Mouse (Mus musculus) spleen, embryonic (tissue): Measurements from ENCODE around the gene Smad1.

Experiments
- CTCF ChIA-PET: fragments of 350-600 bp; sonication (Branson Sonifier 250); formaldehyde crosslinking; loops from one replicate; lab custom pipeline; 2022; lab: Charles Lee

The Smad1 gene

GRCm38 (mm10) chr8:79384276-79385271 lies 14.7 kb downstream of the Smad1 start:
- CTCF ChIA-PET = no interaction called here

DNA sequence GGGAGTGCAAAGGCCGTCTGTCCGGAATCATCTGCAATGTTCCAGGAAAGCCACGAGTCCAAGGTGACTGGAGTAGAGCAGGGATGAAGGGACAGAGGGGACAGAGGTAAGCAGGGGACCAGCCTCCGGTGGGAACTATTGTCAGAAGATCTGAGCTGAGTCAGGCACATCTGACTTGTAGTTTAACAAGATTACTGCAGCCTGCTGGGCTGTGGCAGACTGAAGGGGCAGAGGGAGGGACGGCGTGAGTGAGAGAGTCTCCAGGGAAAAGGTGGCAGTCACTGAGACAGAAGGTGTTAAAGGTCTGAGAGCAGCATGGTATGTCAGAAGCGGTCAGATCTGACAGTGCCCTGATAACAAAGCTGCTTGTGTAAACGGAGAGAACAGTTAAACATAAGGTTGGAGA lies 16.5 kb downstream of the Smad1 start:
- CTCF ChIA-PET = no interaction called here

- CTCF ChIA-PET = interaction anchor here (0.6 kb wide), 1 partner anchor 10 kb away, joined by 6 read pairs; no protein-coding TSS in a partner anchor
Observed at GRCm38 (mm10) chr8:79381771-79382170, 17.5 kb downstream of the Smad1 start.

DNA sequence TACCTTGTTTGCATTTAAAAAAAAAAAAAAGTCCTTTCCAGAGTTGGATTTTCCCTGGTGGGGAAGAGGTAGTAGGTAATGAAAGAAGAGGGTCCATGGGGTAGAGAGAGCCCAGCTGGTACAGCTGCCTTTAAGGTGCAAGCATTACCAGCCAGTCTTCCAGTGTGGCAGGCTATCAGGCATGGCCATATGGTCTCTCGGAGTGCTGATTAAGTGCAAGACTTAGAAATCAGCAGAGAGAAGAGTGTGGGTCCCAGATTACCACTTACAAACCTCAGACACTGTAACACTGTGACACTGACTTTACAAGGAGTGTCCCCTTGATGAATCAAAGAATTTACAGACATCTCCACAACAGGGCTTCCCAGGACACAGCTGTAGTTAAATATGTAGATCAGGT lies 18.9 kb downstream of the Smad1 start:
- CTCF ChIA-PET = no interaction called here

DNA sequence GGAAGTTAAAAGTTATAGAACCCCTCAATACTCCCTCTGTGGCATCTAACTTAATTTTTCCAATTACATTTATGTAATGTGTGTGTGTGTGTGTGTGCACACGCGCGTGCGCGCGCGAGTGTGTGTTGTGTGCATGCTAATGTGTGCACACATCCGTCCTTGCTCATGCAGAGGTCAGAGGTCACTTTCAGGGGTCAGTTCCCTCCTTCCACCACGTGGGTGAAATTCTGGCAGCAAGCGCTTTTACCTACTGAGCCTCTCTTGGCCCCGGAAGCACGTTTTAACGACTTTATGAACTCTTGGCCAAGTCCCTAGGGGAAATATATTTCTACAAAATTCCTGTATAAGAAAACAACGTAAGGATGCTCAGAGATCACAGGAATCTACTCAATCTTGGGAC lies 19.3 kb downstream of the Smad1 start:
- CTCF ChIA-PET = no interaction called here

DNA sequence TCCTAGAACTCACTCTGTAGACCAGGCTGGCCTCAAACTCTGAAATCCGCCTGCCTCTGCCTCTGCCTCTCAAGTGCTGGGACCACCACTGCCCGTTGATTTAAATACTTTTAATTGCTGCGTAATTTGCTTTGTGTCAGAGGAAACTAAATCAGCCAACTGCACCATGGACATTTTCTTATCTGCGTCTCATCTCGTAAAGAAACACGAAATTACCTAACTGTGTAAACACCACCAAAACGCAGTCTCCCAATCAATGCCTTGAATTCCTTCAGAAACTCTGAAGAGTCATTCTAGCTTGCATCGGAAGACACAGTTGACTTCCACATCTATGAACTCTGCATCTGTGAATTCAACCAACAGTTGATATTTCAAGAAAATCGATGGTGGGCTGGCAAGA lies 22.7 kb downstream of the Smad1 start:
- CTCF ChIA-PET = no interaction called here

DNA sequence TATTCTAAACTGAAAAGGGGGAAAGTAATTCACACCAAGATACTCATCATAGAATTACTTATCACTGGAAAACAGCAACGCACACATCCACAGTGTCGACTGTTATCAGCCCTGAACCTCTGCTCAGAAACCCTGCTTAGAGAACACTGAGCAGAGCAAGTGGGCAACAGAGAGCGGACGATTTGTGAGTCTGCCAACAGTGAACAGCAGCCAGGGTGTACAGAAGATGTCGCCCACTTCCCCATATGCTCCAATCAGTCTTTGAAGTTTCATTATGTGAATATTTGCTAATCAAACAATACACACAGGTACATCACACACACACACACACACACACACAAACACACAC lies 23.6 kb downstream of the Smad1 start:
- CTCF ChIA-PET = no interaction called here

GRCm38 (mm10) chr8:79375074-79375774 lies 24.1 kb downstream of the Smad1 start:
- CTCF ChIA-PET = no interaction called here

- CTCF ChIA-PET = no interaction called here
Observed at GRCm38 (mm10) chr8:79374410-79374809, 24.9 kb downstream of the Smad1 start.

DNA sequence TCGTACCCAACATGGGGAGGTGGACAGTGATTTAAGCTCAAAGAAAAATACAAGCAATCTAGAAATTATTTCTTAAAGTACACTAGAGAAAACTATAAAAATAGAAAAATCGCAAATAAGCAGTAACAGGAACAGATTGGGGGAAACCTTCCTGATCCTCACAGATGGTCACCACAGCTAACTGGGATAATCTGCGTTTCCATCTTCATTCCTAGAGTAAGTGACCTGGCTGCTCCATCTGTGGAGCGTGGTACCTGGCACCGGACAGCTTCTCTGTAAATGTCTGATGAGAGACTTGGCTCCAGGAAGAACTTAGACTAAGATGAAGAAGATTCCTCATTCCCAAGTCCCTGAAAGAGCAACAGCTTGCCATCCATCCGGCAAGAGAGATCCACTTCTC lies 25.8 kb downstream of the Smad1 start:
- CTCF ChIA-PET = no interaction called here

GRCm38 (mm10) chr8:79372960-79373359 lies 26.4 kb downstream of the Smad1 start:
- CTCF ChIA-PET = no interaction called here

- CTCF ChIA-PET = no interaction called here
Observed at GRCm38 (mm10) chr8:79372521-79372920, 26.8 kb downstream of the Smad1 start.

GRCm38 (mm10) chr8:79372084-79372483 lies 27.2 kb downstream of the Smad1 start:
- CTCF ChIA-PET = no interaction called here

GRCm38 (mm10) chr8:79370646-79371290 lies 28.6 kb downstream of the Smad1 start:
- CTCF ChIA-PET = no interaction called here

- CTCF ChIA-PET = no interaction called here
Observed at GRCm38 (mm10) chr8:79369163-79369562, 30.2 kb downstream of the Smad1 start.

GRCm38 (mm10) chr8:79367959-79368358 lies 31.4 kb downstream of the Smad1 start:
- CTCF ChIA-PET = no interaction called here

DNA sequence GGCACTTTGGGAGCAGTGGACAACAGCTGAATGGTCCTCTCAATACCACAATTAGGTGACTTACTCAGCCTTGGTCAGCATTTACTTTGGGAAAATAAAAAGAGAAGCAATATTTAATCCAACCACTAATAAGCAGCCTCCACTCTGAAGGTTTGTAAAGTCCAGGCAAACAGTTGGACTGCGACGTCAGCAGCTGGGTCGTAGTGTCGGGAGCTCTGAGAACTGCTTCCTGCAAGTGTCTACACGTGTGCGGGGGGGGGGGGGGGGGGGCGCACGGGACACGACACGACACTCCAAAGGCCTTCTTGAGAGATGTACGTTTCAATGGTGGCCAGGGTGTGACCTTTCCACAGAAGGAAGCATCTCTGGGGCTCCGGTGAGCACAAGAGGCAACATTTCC lies 32.0 kb downstream of the Smad1 start:
- CTCF ChIA-PET = no interaction called here

DNA sequence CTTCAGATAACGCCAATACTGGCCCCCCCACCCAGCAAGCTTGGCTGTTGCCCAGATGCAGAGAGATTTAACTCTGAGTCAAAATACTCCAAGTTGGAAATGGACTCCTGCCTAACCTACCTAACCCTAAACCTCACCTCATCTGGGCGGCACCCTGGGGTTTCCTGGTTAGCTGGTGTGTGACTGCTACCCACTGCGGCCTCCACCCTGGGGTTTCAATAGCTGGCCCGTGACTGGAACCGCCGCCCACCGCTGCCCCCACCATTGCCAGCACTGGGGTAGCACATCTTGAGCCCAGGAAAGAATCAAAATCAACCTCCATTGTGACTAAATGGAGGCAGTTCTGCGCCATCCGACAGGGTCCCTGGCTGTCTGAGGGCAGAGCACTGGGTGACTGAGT lies 33.1 kb downstream of the Smad1 start:
- CTCF ChIA-PET = interaction anchor here (0.7 kb wide), 1 partner anchor 337 kb away, joined by 3 read pairs; no protein-coding TSS in a partner anchor

GRCm38 (mm10) chr8:79365707-79366106 lies 33.6 kb downstream of the Smad1 start:
- CTCF ChIA-PET = no interaction called here

DNA sequence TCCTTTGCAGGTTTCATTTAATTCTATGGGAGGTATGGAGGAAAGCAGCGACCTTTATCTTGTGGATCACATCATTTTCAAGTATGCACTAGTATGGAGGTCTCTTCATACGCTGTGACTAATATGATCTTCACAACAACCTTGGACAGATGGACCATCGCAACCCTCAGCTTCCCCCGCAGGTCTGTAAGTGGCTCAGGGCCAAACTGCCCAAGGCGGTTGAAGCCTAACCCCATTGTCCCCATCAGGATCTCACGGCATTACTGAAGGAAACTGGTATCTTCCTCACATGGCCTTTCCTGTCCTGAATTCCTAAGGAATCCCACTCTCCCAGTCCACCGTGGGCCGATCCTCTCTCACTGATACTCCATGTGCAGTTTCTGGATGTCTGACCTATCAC lies 34.5 kb downstream of the Smad1 start:
- CTCF ChIA-PET = no interaction called here

DNA sequence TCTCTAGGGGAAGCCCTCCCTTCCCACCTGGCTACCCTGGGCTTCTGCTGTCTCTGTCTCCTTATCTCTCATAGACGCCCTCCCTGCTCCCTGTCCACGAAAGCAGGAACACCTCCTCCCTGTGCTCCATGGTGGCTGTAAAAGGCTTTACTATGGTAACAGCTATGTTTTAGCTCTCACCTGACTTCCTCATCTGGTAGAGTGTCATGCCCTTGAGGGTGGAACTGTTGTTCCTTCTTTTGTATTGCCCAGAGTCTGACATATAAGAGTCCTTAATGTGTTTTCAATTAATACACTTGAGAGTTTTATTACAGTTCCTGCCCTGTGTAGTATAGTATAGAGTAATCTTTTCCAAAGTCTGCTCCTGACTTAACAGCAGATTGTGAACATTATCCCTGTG lies 36.9 kb downstream of the Smad1 start:
- CTCF ChIA-PET = no interaction called here

DNA sequence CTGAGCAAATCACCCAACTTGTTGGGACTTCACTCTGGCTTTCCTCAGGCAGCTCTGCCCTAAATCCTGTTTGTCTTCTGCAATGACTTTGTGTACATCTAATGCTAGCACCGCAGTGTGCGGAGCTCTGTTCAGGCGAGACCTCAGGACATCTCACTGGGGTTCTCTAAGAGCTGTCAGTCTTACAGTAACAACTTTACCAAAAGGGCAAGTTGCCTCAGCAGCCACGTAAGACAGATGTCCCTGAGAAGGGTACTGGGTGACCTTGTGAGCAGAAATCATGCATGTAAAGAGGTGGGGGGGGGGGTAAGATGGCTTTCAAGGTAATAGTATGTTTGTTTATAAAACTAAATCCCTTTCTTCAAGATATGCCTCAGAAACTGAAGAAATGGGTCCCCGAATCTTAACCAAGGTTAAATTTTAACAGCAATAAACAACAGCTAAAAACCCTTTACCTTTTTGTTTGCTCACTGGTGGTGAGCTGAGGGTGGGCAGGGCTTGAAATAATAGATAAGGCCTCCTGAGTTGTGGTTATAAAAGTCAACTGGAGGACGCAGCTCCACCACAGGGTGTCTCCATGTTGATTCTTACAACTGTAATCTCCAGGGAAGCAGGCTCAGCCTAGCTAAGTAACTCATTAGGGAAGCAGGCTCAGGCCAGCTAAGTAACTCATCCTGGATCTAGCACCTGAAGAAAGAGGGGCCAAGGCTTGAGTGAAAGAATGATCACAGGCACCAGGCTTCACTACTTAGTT lies 38.4 kb downstream of the Smad1 start:
- CTCF ChIA-PET = no interaction called here
